Mouse (Mus musculus) cerebellum, adult 2 months (tissue): ENCODE measurements around the gene Rpl38.

Experiments used
- CTCF ChIP-seq: fragments of 200-500 bp; IDR thresholded peaks from 2 replicates; pipeline ENCODE4 v1.5.1; 2011; ENCODE audit warnings: low read depth, mild to moderate bottlenecking, control low read depth, low read length, moderate library complexity, borderline replicate concordance; ENCODE audit not compliant: insufficient read depth
- POLR2A ChIP-seq: fragments of 200-500 bp; IDR thresholded peaks from 2 replicates; pipeline ENCODE4 v1.6.1; 2011; ENCODE audit warnings: low read length, control low read depth, borderline replicate concordance; ENCODE audit not compliant: insufficient read depth

- TF ChIP-seq POLR2A (no peak), CTCF (no peak)
Observed at GRCm38 (mm10) chr11:114666786-114667185, 1.5 kb upstream of the Rpl38 start.
